Mouse (Mus musculus) G1E (cell line): ENCODE data around the gene Gcn1l1. TPM values are rescaled to one million over a fixed set of nuclear protein-coding genes. Genes with fewer than 3 reads are reported as not detected.

Source experiments
- ATAC-seq: 2 replicates; pipeline ENCODE4 v1.8.0; 2016; ENCODE audit warnings: mild to moderate bottlenecking; ENCODE audit not compliant: insufficient number of reproducible peaks, poor library complexity, low FRiP score, severe bottlenecking; ENCODE audit errors: extremely low read depth
- DNase-seq: peaks from one replicate; pipeline ENCODE4 v3.0.0; 2012; ENCODE audit warnings: low spot score
- H3K27me3 ChIP-seq: 2 replicates; pipeline ENCODE4 v1.6.1; 2012; ENCODE audit warnings: mild to moderate bottlenecking, low read length, inconsistent platforms; ENCODE audit not compliant: insufficient read depth
- H3K36me3 ChIP-seq: replicated peaks from 2 replicates; pipeline ENCODE3; 2012; ENCODE audit warnings: mild to moderate bottlenecking, inconsistent platforms
- H3K4me1 ChIP-seq: 2 replicates; pipeline ENCODE4 v1.6.1; 2012; ENCODE audit warnings: low read depth, low read length, inconsistent platforms, mixed read lengths; ENCODE audit not compliant: insufficient read depth
- H3K4me3 ChIP-seq: 2 replicates; pipeline ENCODE4 v1.5.1; 2012; ENCODE audit warnings: low read depth, mild to moderate bottlenecking, inconsistent platforms, low read length, moderate library complexity, mixed read lengths
- H3K9me3 ChIP-seq: replicated peaks from 2 replicates; pipeline ENCODE4 v1.6.1; 2012; ENCODE audit warnings: inconsistent platforms
- CTCF ChIP-seq: IDR thresholded peaks from 2 replicates; pipeline ENCODE4 v1.5.1; 2012; ENCODE audit warnings: low read depth, low read length, inconsistent platforms, mixed read lengths
- GATA1 ChIP-seq: IDR thresholded peaks from 2 replicates; pipeline ENCODE4 v1.6.1; 2012; ENCODE audit warnings: borderline replicate concordance, low read length, inconsistent platforms, mixed read lengths
- GATA2 ChIP-seq: IDR thresholded peaks from 2 replicates; pipeline ENCODE4 v1.6.1; 2012; ENCODE audit warnings: low read depth, low read length, inconsistent platforms, borderline replicate concordance
- POLR2AphosphoS5 ChIP-seq: IDR thresholded peaks from 2 replicates; pipeline ENCODE4 v1.6.1; 2012; ENCODE audit warnings: low read depth, low read length, inconsistent platforms; ENCODE audit not compliant: insufficient replicate concordance
- TAL1 ChIP-seq: conservative IDR thresholded peaks from 2 replicates; pipeline ENCODE4 v1.6.1; 2012; ENCODE audit warnings: low read depth, low read length, inconsistent platforms, mixed read lengths
- polyA plus RNA-seq: library from polyadenylated mRNA; stranded (reverse); fragments of >175 nt; gene quantifications from 2 replicates; pipeline ENCODE4 v1.2.3, GENCODE M21; 2012
- total RNA-seq, 2 experiments: library from RNA; stranded (forward) in 1 of 2; stranded (reverse) in 1 of 2; fragments of 200-1000 nt in 1 of 2; fragments of >200 nt in 1 of 2; fragmentation: Nextera tagmentation in 1 of 2; gene quantifications; 2 replicates each; pipeline ENCODE4 v1.2.3; 2014 to 2017

Gcn1l1 gene
- total and polyA plus RNA-seq, 3 experiments, result 44.6 to 158 (median 96.0) TPM

DNA sequence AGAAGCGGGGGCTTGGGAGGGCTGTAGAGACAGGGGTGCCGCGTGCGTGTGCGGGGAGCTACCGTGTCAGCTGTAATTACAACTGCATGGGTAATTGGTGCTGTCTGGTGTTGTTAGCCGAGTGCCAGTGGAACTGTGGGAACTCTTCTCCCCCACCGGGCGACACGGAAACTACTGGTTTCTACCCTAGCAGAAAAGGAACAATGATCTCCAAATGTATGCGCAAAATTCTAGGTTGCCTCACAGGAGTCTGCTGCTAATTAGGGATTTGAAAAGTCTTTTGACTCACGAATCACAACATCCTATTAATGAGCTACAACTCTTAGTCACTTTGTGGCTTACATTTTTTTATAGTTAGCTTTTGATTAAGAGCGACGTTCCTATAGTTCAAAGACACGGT is 21.1 kb downstream of the Gcn1l1 start:
- ATAC-seq, result no peak
- TF ChIP-seq CTCF (no peak), GATA2 (no peak), POLR2AphosphoS5 (no peak), TAL1 (no peak), GATA1 (no peak)
- Histone ChIP-seq H3K36me3 (peaks cover 98% of the 10 kb centered on the region), H3K4me3 (no peak overlapping the region), H3K27me3 (no peaks in the 10 kb centered on the region; the same call in 1 of the 2 replicates), H3K9me3 (no peaks in the 10 kb centered on the region), H3K4me1 (0 out of 2 replicates have a peak, but pooled peaks cover 4% of the 10 kb centered on the region)
- no peak for DNase-seq

DNA sequence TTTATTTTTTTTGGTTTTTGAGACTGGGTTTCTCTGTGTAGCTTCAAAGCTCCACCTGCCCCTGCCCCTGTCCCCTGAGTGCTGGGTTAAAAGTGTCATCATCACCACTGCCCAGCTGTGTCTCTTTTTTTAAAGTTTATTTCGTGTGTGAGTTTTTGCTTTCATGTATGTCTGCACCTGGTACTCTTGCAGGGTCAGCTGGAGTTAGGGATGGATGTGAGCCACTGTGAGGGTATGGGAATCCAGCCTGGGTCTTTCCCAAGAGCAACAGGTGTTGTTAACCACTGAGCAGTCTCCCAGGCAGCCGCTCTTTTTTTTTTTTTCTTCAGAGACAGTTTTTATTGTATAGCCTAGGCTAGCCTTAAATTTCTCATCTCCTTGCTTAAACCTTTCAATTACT is 21.7 kb downstream of the Gcn1l1 start:
- no peak for ATAC-seq
- peaks cover 98% of the 10 kb centered on the region for H3K36me3 ChIP-seq
- H3K27me3 ChIP-seq, result no peaks in the 10 kb centered on the region; the same call in 1 of the 2 replicates
- 0 out of 2 replicates have a peak, but pooled peaks cover 1% of the 10 kb centered on the region for H3K4me1 ChIP-seq
- no peak for DNase-seq
- no peak overlapping the region for H3K4me3 ChIP-seq
- no peaks in the 10 kb centered on the region for H3K9me3 ChIP-seq
- no peak for TF ChIP-seq GATA2
- no peak for TF ChIP-seq GATA1
- no peak for TF ChIP-seq POLR2AphosphoS5
- TF ChIP-seq TAL1, result no peak
- TF ChIP-seq CTCF, result no peak

DNA sequence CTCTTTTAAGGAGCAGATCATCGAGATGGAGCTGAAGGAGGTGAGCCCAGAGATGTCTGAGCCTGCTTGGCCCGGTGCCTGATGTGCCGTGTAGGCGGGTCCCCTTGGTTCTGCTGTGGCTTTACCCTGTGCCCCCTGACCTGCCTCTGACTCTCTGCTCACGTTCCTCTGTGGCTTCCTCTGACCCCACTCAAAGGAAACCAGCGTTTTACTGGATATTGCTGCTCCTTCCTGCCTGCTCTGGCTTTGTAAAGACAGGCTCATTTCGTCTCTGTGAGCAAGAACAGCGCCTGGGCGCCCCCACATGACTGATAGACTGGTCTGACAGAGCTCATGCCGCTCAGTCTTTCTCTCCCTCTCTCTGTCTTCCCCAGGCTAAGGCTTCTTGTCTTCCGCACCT is 26.0 kb downstream of the Gcn1l1 start:
- Histone ChIP-seq H3K9me3 (no peaks in the 10 kb centered on the region), H3K4me1 (peaks cover 4% of the 10 kb centered on the region; the same call in 1 of the 2 replicates), H3K27me3 (no peaks in the 10 kb centered on the region; the same call in 1 of the 2 replicates), H3K4me3 (no peak overlapping the region), H3K36me3 (peaks cover 98% of the 10 kb centered on the region)
- no peak for DNase-seq
- no peak for ATAC-seq
- TF ChIP-seq POLR2AphosphoS5, result no peak
- TF ChIP-seq TAL1, result no peak
- no peak for TF ChIP-seq GATA1
- TF ChIP-seq GATA2, result no peak
- TF ChIP-seq CTCF, result no peak

DNA sequence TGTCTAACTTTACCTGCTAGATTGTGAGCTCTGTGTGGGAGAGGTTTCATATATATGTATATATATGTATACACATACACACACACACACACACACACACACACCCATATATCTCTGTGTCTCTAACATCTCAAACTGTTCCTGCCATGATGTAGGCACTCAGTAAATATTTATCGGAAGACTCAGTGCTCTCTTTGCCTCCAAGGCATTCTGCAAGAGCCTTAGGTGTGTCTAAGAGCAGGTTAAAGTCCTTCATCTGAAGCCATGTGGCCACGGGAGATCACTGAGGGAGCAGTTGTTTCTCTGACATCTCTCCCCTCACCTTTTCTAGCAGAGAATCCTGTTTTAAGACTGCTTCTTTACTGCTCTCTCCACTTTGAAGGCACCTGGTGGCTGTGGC is 26.5 kb downstream of the Gcn1l1 start:
- Histone ChIP-seq H3K4me1 (peaks cover 4% of the 10 kb centered on the region; the same call in 1 of the 2 replicates), H3K36me3 (peaks cover 98% of the 10 kb centered on the region), H3K9me3 (no peaks in the 10 kb centered on the region), H3K4me3 (no peak overlapping the region), H3K27me3 (no peaks in the 10 kb centered on the region; the same call in 1 of the 2 replicates)
- TF ChIP-seq TAL1 (no peak), GATA1 (no peak), POLR2AphosphoS5 (no peak), GATA2 (no peak), CTCF (no peak)
- no peak for DNase-seq
- ATAC-seq, result no peak

DNA sequence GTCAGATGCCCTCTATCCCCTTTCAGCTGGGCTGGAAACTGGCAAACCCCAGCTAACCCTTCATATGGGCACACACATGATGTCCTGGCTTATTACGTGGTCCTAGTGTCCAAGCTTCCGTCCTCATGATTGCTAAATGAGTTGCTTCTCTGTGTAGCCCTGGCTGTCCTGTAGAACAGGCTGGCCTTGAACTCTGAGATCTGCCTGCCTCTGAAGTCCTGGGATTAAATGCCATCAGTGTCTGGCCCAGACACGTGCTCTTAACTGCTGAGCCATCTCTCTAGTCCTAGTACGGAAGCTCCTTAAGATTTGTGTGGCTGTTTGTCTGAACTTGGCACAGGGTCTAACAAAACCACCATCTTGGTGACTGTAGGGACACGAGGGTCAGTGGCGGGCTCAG is 38.5 kb downstream of the Gcn1l1 start:
- no peak overlapping the region for H3K4me3 ChIP-seq
- H3K36me3 ChIP-seq, result peaks cover 90% of the 10 kb centered on the region
- H3K9me3 ChIP-seq, result no peaks in the 10 kb centered on the region
- H3K4me1 ChIP-seq, result peaks cover 6% of the 10 kb centered on the region
- ATAC-seq, result no peak
- H3K27me3 ChIP-seq, result no peaks in the 10 kb centered on the region
- no peak for TF ChIP-seq POLR2AphosphoS5
- TF ChIP-seq CTCF, result no peak
- TF ChIP-seq GATA2, result no peak
- no peak for TF ChIP-seq TAL1
- TF ChIP-seq GATA1, result no peak
- no peak for DNase-seq

DNA sequence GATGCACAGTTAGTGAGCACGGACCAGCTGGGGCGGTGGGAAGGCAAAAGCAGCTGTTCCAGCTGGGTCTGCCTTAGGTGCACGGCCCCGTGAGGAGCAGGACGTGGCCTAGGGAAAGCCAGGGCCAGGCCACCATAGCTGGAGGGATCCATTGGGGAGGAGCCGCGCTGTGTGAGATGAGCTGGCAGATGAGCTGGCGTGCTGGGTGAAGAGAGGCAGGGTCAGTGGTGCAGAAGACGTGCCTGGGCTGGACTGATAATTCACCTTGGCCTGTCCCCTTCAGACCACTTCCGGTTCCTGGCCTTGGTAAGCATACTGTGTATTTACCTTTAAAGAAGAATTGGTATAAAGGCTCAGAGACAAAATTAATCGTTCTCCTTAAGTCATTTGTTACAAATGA is 46.5 kb downstream of the Gcn1l1 start:
- H3K4me1 ChIP-seq, result peaks cover 69% of the 10 kb centered on the region
- peak overlapping the region; percentile 68 for H3K4me3 ChIP-seq
- no peaks in the 10 kb centered on the region for H3K27me3 ChIP-seq
- H3K9me3 ChIP-seq, result no peaks in the 10 kb centered on the region
- TF ChIP-seq POLR2AphosphoS5 (no peak), CTCF (no peak), GATA1 (no peak), TAL1 (peak; percentile 74), GATA2 (no peak)
- DNase-seq (peak; percentile 84), ATAC-seq (peak; percentile 95)
- H3K36me3 ChIP-seq, result peaks cover 95% of the 10 kb centered on the region

DNA sequence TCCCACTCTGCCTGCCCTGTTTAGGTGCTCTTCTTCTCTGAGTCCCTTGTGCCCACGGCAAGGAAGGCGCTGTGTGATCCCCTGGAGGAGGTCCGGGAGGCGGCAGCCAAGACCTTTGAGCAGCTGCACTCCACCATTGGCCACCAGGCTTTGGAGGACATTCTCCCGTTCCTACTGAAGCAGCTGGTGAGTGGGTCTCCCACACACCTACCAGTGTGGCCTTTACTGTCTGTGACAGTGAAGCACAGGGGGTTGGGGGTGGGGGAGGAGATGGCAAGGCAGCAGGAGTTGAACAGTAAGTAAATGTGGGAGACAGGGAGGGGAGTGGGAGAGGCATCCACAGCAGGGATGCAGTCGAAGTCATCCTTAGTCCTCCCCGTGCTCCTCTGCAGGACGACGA is 48.3 kb downstream of the Gcn1l1 start:
- peaks cover 98% of the 10 kb centered on the region for H3K36me3 ChIP-seq
- no peaks in the 10 kb centered on the region for H3K9me3 ChIP-seq
- peaks cover 72% of the 10 kb centered on the region for H3K4me1 ChIP-seq
- H3K27me3 ChIP-seq, result no peaks in the 10 kb centered on the region
- TF ChIP-seq TAL1 (no peak), CTCF (no peak), GATA2 (no peak), POLR2AphosphoS5 (no peak), GATA1 (no peak)
- ATAC-seq (no peak), DNase-seq (no peak)
- H3K4me3 ChIP-seq, result no peak overlapping the region; the same call in 1 of the 2 replicates
